Mouse (Mus musculus): ENCODE results near the gene Dock9.

DNA sequence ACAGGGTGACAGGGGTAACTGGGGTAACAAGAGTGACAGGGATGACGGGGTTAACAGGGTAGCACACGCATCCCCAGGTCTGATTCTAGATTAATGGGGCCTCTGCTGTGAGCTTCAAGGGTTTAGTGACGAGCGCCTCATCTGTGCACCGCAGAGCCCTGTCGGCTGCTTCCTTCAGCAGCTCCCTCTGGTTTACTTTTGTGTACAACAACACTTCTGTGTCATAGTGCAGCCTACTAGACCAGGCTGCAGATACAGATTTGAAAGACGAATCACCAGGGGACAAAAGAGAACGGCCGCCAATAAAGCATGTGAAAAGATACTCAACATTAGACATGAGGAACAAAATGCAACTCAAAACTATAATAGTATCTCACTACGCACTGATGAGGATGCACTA is 48.6 kb downstream of the Dock9 start:
- TF ChIP-seq GATA1 (IDR thresholded peaks at IDR 0.05; ENCODE audit: low read length) (no peak), TAL1 (IDR thresholded peaks at IDR 0.05; ENCODE audit: low read length) (no peak)

Data from erythroblast, embryonic 14.5 days (primary cell).